Comparison of ENCODE assay signal across 8 mouse cellular contexts in the genomic region with DNA sequence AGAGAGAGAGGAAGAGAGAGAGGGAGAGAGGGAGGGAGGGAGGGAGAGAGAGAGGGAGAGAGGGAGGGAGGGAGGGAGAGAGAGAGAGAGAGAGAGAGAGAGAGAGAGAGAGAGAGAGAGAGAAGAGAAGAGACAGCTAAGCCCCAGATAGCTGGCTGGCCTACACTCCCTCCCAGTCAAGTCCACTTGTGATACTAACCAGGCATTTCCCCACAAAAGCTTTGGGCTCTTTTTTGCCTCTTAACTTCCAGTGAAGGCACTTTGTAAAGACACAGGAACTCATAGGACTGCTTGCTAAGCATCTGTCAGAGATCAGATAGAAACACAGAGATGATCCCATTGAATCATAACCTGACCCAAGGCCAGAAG.
DNase-seq lines count a peak whose midpoint lies in the region; ATAC-seq and TF ChIP-seq lines count a peak whose summit lies in the region.
"Not testable (repeated sequence)": the region's sequence is repeated elsewhere in the genome, so short reads cannot be mapped to it uniquely, and the experiment has no call there.

No protein-coding gene starts in this region.

- peak overlapping the region; percentile 36 for H3K4me2 ChIP-seq in heart, embryonic 14.5 days (ENCODE audit: low read length)
- H3K4me2 ChIP-seq in intestine, embryonic 14.5 days (ENCODE audit: low read length) = peak overlapping the region; percentile 16; the same call in 1 of the 2 replicates
- H3K4me2 ChIP-seq in liver, embryonic 12.5 days; midbrain, postnatal 0 days (ENCODE audit: low read depth, low read length, poor library complexity, severe bottlenecking); stomach, postnatal 0 days (replicated peaks; ENCODE audit: low read depth): not testable (repeated sequence)

- H3K27ac ChIP-seq in gastrocnemius, adult 2 months = peak overlapping the region; percentile 94
- peak overlapping the region; percentile 88 to 91 for H3K27ac ChIP-seq in heart, embryonic 14.5 days (replicated peaks in 1 of 2; ENCODE audit: control insufficient read depth in 1 of 2, insufficient read depth in 1 of 2, low read depth in 2 of 2, low read length in 2 of 2)
- H3K27ac ChIP-seq in intestine, embryonic 14.5 days (ENCODE audit: low read depth) = peak overlapping the region; percentile 91
- H3K27ac ChIP-seq in layer of hippocampus, adult 2 months = peak overlapping the region; percentile 48; the same call in 1 of the 2 replicates
- peak overlapping the region; percentile 4; the same call in 1 of the 2 replicates for H3K27ac ChIP-seq in liver, embryonic 12.5 days
- 0 out of 2 replicates have a peak overlapping the region, but pooled peaks have one; percentile 18 for H3K27ac ChIP-seq in midbrain, postnatal 0 days (ENCODE audit: low read depth, low read length)
- H3K27ac ChIP-seq in stomach, postnatal 0 days (replicated peaks) = peak overlapping the region; percentile 83

- not testable (repeated sequence) for H3K36me3 ChIP-seq in heart, embryonic 14.5 days (ENCODE audit: control insufficient read depth, insufficient read depth, low read length); intestine, embryonic 14.5 days (ENCODE audit: control insufficient read depth, insufficient read depth, low read length); liver, embryonic 12.5 days; midbrain, postnatal 0 days (ENCODE audit: insufficient read depth, low read length); stomach, postnatal 0 days (ENCODE audit: control insufficient read depth, insufficient read depth, low read length)

- H3K9me3 ChIP-seq in heart, embryonic 14.5 days (ENCODE audit: control insufficient read depth, low read length); intestine, embryonic 14.5 days (ENCODE audit: control insufficient read depth, low read length); liver, embryonic 12.5 days (replicated peaks); midbrain, postnatal 0 days (ENCODE audit: low read length); stomach, postnatal 0 days (ENCODE audit: control insufficient read depth, low read length): not testable (repeated sequence)

- not testable (repeated sequence) for TF ChIP-seq CTCF in gastrocnemius, adult 2 months (IDR thresholded peaks at IDR 0.05); layer of hippocampus, adult 2 months (conservative IDR thresholded peaks at IDR 0.05); midbrain, postnatal 0 days (IDR thresholded peaks at IDR 0.05); stomach, postnatal 0 days (IDR thresholded peaks at IDR 0.05; ENCODE audit: low read depth)

- intact Hi-C loops in gastrocnemius, adult 2 months (cut with DNase I) = not testable (repeated sequence)

- H3K4me3 ChIP-seq in gastrocnemius, adult 2 months = peak overlapping the region; percentile 2; the same call in 1 of the 2 replicates
- H3K4me3 ChIP-seq in heart, embryonic 14.5 days (ENCODE audit: control insufficient read depth in 1 of 2, insufficient read depth in 1 of 2, low read depth in 1 of 2, low read length in 2 of 2); intestine, embryonic 14.5 days (ENCODE audit: low read depth, low read length); layer of hippocampus, adult 2 months; liver, embryonic 12.5 days; midbrain, postnatal 0 days (ENCODE audit: low read depth, low read length); stomach, postnatal 0 days (ENCODE audit: low read depth, low read length): not testable (repeated sequence)

- DNase-seq in NIH3T3 (ENCODE audit: low read depth) = peak; percentile 20
- not testable (repeated sequence) for DNase-seq in gastrocnemius, adult 2 months; intestine, embryonic 14.5 days (ENCODE audit: low spot score); layer of hippocampus, adult 2 months (ENCODE audit: low spot score in 2 of 2); midbrain, postnatal 0 days (ENCODE audit: low spot score); stomach, postnatal 0 days (ENCODE audit: low spot score)

- peak; percentile 11; the same call in 1 of the 2 replicates for ATAC-seq in heart, embryonic 14.5 days (ENCODE audit: insufficient number of reproducible peaks, insufficient read depth, low FRiP score, low read depth)
- ATAC-seq in intestine, embryonic 14.5 days (replicated peaks; ENCODE audit: low FRiP score, low TSS enrichment, low read depth) = peak; percentile 58
- not testable (repeated sequence) for ATAC-seq in liver, embryonic 12.5 days; midbrain, postnatal 0 days (ENCODE audit: low FRiP score)
- peak; percentile 49; the same call in 1 of the 2 replicates for ATAC-seq in stomach, postnatal 0 days (ENCODE audit: low FRiP score, low TSS enrichment)

- not testable (repeated sequence) for TF ChIP-seq EP300 in stomach, postnatal 0 days (optimal IDR thresholded peaks at IDR 0.05)

- H3K4me1 ChIP-seq in heart, embryonic 14.5 days (ENCODE audit: control insufficient read depth in 2 of 2, insufficient read depth in 2 of 2, low read length in 2 of 2) = peaks cover 40 to 83% of the 10 kb centered on the region in 2 experiments
- peaks cover 43% of the 10 kb centered on the region for H3K4me1 ChIP-seq in intestine, embryonic 14.5 days (replicated peaks; ENCODE audit: control insufficient read depth, insufficient read depth, low read length)
- H3K4me1 ChIP-seq in liver, embryonic 12.5 days = peaks cover 56% of the 10 kb centered on the region
- H3K4me1 ChIP-seq in midbrain, postnatal 0 days (ENCODE audit: insufficient read depth, low read length); stomach, postnatal 0 days (replicated peaks; ENCODE audit: control insufficient read depth, insufficient read depth): not testable (repeated sequence)

- H3K9ac ChIP-seq in heart, embryonic 14.5 days (ENCODE audit: low read length) = peak overlapping the region; percentile 35; the same call in 1 of the 2 replicates
- not testable (repeated sequence) for H3K9ac ChIP-seq in intestine, embryonic 14.5 days (ENCODE audit: low read length); liver, embryonic 12.5 days; midbrain, postnatal 0 days (replicated peaks; ENCODE audit: low read length, poor library complexity, severe bottlenecking); stomach, postnatal 0 days (ENCODE audit: low read length)

- H3K27me3 ChIP-seq in heart, embryonic 14.5 days (ENCODE audit: control insufficient read depth, insufficient read depth, low read length); intestine, embryonic 14.5 days (replicated peaks; ENCODE audit: control insufficient read depth, insufficient read depth, low read length); liver, embryonic 12.5 days (replicated peaks); midbrain, postnatal 0 days (ENCODE audit: insufficient read depth, low read length); stomach, postnatal 0 days (ENCODE audit: control insufficient read depth, insufficient read depth, low read length): not testable (repeated sequence)

Comparison
In these comparisons a context has a peak if more than half of its experiments do, and no peak if none do; other contexts are left out.
1. H3K27ac ChIP-seq: peak in every context shown above with its lines; median percentile 94 in gastrocnemius, adult 2 months; 91 in intestine, embryonic 14.5 days; 90 in heart, embryonic 14.5 days; 83 in stomach, postnatal 0 days; 48 in layer of hippocampus, adult 2 months; 18 in midbrain, postnatal 0 days; 4 in liver, embryonic 12.5 days.